In the genomic region with DNA sequence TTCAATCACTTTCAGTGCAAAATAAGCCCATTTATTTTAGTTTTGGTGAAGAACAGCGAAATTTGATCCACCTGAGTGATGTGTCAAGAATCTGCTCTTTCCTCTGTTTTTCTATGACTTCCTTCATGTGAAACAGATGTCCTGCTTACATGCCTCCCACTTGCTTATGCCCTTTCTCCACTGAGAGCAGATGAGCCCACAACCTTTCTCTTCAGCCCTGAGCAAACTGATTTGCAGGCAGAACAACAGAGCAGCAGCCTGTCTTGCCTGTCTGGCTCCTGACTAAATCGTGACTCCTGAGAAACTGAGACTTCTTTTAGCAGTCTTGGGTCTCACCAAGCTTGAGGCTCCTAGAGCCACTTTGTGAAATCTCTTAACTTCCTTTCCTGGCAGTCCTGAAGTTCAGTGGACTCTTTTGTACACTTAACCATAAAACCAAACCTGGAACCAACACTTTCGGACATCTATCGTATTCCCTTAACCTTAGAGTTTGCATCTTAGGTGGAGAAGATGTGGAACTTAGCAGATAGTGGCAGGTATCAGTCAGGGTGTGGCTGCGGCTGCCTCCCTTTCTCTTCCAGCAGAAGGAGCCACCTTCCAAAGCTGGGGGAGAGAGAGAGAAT, we compare ENCODE assay signal across 9 mouse cellular contexts. TPM values are rescaled to one million over a fixed set of nuclear protein-coding genes. Genes with fewer than 3 reads are reported as not detected.
DNase-seq lines count a peak whose midpoint lies in the region; ATAC-seq and TF ChIP-seq lines count a peak whose summit lies in the region.
"Had no signal": no experiment of that assay in that cellular context is flagged by ENCODE, and none has a peak within 500 bp of the region (broad histone marks: within the 10 kb centered on the region; RNA-seq: fewer than 3 reads in every experiment).

No protein-coding gene starts in this region.

- H3K4me2 ChIP-seq in kidney, embryonic 14.5 days (replicated peaks; ENCODE audit: low read depth, low read length): peak overlapping the region; percentile 95
- H3K4me2 ChIP-seq in hindbrain, embryonic 11.5 days (replicated peaks; ENCODE audit: low read depth, low read length): peak overlapping the region; percentile 95
- H3K4me2 ChIP-seq in midbrain, embryonic 15.5 days: peak overlapping the region; percentile 94

- H3K4me3 ChIP-seq in kidney, embryonic 14.5 days (ENCODE audit: low read length): peak overlapping the region; percentile 66
- H3K4me3 ChIP-seq in hindbrain, embryonic 11.5 days (ENCODE audit: low read depth, low read length): peak overlapping the region; percentile 74
- peak overlapping the region; percentile 95 for H3K4me3 ChIP-seq in midbrain, embryonic 15.5 days

- WGBS in kidney, embryonic 14.5 days: 20% methylated on average over 5 of the region's 5 CpGs
- WGBS in hindbrain, embryonic 11.5 days: 22% methylated on average over 5 of the region's 5 CpGs
- 20% methylated on average over 5 of the region's 5 CpGs for WGBS in midbrain, embryonic 15.5 days

- no peaks in the 10 kb centered on the region for H3K36me3 ChIP-seq in kidney, embryonic 14.5 days (ENCODE audit: control insufficient read depth, insufficient read depth, low read length)
- no peaks in the 10 kb centered on the region for H3K36me3 ChIP-seq in hindbrain, embryonic 11.5 days (ENCODE audit: control insufficient read depth, insufficient read depth, low read length)
- no peaks in the 10 kb centered on the region for H3K36me3 ChIP-seq in midbrain, embryonic 15.5 days (replicated peaks)

- peak; percentile 20; the same call in 1 of the 2 replicates for ATAC-seq in kidney, embryonic 14.5 days (ENCODE audit: low FRiP score, low TSS enrichment)
- peak; percentile 18; the same call in 1 of the 2 replicates for ATAC-seq in hindbrain, embryonic 11.5 days (ENCODE audit: low FRiP score)
- ATAC-seq in midbrain, embryonic 15.5 days (replicated peaks): peak; percentile 16
- ATAC-seq: Patski had no signal

- H3K9ac ChIP-seq in kidney, embryonic 14.5 days (ENCODE audit: low read depth, low read length): 0 out of 2 replicates have a peak overlapping the region, but pooled peaks have one; percentile 65
- no peak overlapping the region for H3K9ac ChIP-seq in hindbrain, embryonic 11.5 days (ENCODE audit: low read depth, low read length)
- H3K9ac ChIP-seq in midbrain, embryonic 15.5 days: no peak overlapping the region

- no peaks in the 10 kb centered on the region for H3K4me1 ChIP-seq in kidney, embryonic 14.5 days (ENCODE audit: control insufficient read depth, insufficient read depth, low read length)
- H3K4me1 ChIP-seq in hindbrain, embryonic 11.5 days (replicated peaks; ENCODE audit: control insufficient read depth, insufficient read depth, low read length): no peaks in the 10 kb centered on the region
- peaks cover 5% of the 10 kb centered on the region; the same call in 1 of the 2 replicates for H3K4me1 ChIP-seq in midbrain, embryonic 15.5 days

- DNase-seq in kidney, postnatal 14 days: no peak
- DNase-seq in brain, embryonic 14.5 days (ENCODE audit: low read depth): peak; percentile 46
- peak; percentile 33 for DNase-seq in hindbrain, embryonic 11.5 days (ENCODE audit: low spot score)
- DNase-seq in adrenal gland, adult 8-10 months: no peak
- no peak for DNase-seq in adrenal gland, adult 18-20 months (ENCODE audit: low spot score in 2 of 2)
- no peak for DNase-seq in right cerebral cortex, postnatal 4 days

- no peak overlapping the region for H3K27ac ChIP-seq in kidney, embryonic 14.5 days (ENCODE audit: low read depth, low read length)
- no peak overlapping the region for H3K27ac ChIP-seq in hindbrain, embryonic 11.5 days (ENCODE audit: low read depth, low read length)
- H3K27ac ChIP-seq in midbrain, embryonic 15.5 days: 0 out of 2 replicates have a peak overlapping the region, but pooled peaks have one; percentile 88

- no peaks in the 10 kb centered on the region for H3K9me3 ChIP-seq in kidney, embryonic 14.5 days (ENCODE audit: control insufficient read depth, low read length)
- no peaks in the 10 kb centered on the region for H3K9me3 ChIP-seq in hindbrain, embryonic 11.5 days (ENCODE audit: control insufficient read depth, low read length)
- no peaks in the 10 kb centered on the region for H3K9me3 ChIP-seq in midbrain, embryonic 15.5 days

- TF ChIP-seq POLR2A in brain, embryonic 14.5 days (IDR thresholded peaks at IDR 0.05; ENCODE audit: borderline replicate concordance, extremely low read depth, insufficient read depth, insufficient read length, poor library complexity, severe bottlenecking): no peak

- H3K27me3 ChIP-seq in kidney, embryonic 14.5 days (ENCODE audit: control insufficient read depth, insufficient read depth, low read length): no peaks in the 10 kb centered on the region
- no peaks in the 10 kb centered on the region for H3K27me3 ChIP-seq in hindbrain, embryonic 11.5 days (ENCODE audit: control insufficient read depth, insufficient read depth, low read length)
- no peaks in the 10 kb centered on the region for H3K27me3 ChIP-seq in midbrain, embryonic 15.5 days (replicated peaks)

- no peak for TF ChIP-seq CTCF in brain, embryonic 14.5 days (IDR thresholded peaks at IDR 0.05; ENCODE audit: borderline replicate concordance, extremely low read depth, insufficient read depth, insufficient read length)

RNA-seq across cellular contexts. Expression of a gene that starts 0.5 kb away (rescaled TPM):
- 5.5 and 7.9 TPM in 2 replicates for polyA plus RNA-seq in kidney, embryonic 14.5 days (2014; fragmentation: Nextera tagmentation; extraction: Ambion mirVana)
- polyA plus RNA-seq in brain, embryonic 14.5 days (2012; rRNA removed): 21.8 and 30.8 TPM in 2 replicates
- polyA plus RNA-seq in hindbrain, embryonic 11.5 days (2014; fragmentation: Nextera tagmentation; extraction: Ambion mirVana): 35.1 and 37.0 TPM in 2 replicates
- polyA plus RNA-seq in midbrain, embryonic 15.5 days (2015; fragmentation: Nextera tagmentation; extraction: Ambion mirVana): 42.9 and 46.1 TPM in 2 replicates
- 1 to 10 TPM; 2.4 to 4.7 (median 3.6) TPM for total RNA-seq in adrenal gland, adult 8-10 months (2022)
- total RNA-seq in adrenal gland, adult 18-20 months (2021): 1 to 10 TPM; 2.2 to 2.8 TPM
- polyA plus RNA-seq: Patski had no signal

Comparison
In these comparisons a context has a peak if more than half of its experiments do, and no peak if none do; other contexts are left out.
1. DNase-seq: peak in brain, embryonic 14.5 days (single experiment) and hindbrain, embryonic 11.5 days (single experiment); none in kidney, postnatal 14 days (single experiment), adrenal gland, adult 8-10 months (single experiment), adrenal gland, adult 18-20 months (0 of 2) and right cerebral cortex, postnatal 4 days (single experiment).
2. Peak in every context shown above with its lines, with median percentiles within 50 percentile points of each other: ATAC-seq, H3K4me2 ChIP-seq and H3K4me3 ChIP-seq.